Mouse (Mus musculus): Measurements from ENCODE around the gene H2afv.
"Not testable (repeated sequence)": the region's sequence is repeated elsewhere in the genome, so short reads cannot be mapped to it uniquely, and the experiment has no call there.

Gene H2afv

GRCm38 (mm10) chr11:6413264-6413663 is 31.0 kb downstream of the H2afv start:
- DNase-seq = no peak

- DNase-seq = peak; percentile 65
Measured at GRCm38 (mm10) chr11:6411684-6412083, 32.6 kb downstream of the H2afv start.

- DNase-seq = not testable (repeated sequence)
Measured at GRCm38 (mm10) chr11:6410755-6411154, 33.5 kb downstream of the H2afv start.

GRCm38 (mm10) chr11:6410050-6410602 is 34.1 kb downstream of the H2afv start:
- no peak for DNase-seq

DNA sequence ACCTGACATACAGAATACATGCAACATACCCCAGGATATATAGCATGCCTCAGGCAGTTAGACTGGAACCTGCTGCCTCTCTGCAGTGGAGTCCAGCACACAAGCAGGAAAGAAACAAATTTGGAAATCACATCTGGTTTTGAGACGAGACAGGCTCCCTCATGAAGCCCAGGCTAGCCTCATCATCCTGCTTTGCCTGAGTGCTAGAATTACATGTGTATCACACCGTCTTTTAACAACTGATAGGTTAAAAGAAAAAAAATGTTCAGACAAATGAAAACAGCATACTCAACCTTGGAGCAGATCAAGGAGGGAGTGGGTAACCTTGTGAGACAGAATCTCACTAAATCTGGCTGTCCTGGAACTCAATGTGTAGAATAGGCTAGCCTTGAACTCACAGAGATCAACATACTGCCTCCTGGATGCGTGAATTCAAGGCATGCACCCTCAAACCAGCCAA is 37.1 kb downstream of the H2afv start:
- DNase-seq = no peak

- DNase-seq = peak; percentile 57
Measured at GRCm38 (mm10) chr11:6406251-6407161, 37.7 kb downstream of the H2afv start.

DNA sequence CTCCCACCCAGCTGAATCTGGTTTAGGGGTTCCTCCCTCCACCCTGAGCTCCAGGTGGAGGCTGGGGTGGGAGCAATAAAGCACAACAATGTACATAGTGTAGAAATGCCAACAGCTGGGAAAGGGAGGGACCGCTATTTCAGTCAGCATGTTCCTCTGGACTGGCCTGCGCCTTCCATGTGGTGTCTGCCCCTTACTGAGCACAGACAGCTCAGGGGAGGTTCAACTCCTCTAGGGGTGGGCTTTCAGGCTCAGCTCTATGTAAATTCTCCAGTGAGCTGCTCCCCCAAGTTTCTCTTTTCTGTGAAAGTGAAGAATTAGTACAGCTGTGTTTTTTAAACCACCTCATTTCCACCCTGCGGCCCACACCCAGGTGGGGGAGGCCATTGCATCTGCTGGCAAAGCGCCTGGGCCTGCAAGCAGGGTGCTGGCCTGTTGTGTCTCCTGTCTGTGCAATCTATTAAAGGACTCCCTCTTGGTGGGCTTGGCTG is 38.6 kb downstream of the H2afv start:
- DNase-seq = no peak

- DNase-seq = no peak
Measured at GRCm38 (mm10) chr11:6404699-6405566, 39.3 kb downstream of the H2afv start.

DNA sequence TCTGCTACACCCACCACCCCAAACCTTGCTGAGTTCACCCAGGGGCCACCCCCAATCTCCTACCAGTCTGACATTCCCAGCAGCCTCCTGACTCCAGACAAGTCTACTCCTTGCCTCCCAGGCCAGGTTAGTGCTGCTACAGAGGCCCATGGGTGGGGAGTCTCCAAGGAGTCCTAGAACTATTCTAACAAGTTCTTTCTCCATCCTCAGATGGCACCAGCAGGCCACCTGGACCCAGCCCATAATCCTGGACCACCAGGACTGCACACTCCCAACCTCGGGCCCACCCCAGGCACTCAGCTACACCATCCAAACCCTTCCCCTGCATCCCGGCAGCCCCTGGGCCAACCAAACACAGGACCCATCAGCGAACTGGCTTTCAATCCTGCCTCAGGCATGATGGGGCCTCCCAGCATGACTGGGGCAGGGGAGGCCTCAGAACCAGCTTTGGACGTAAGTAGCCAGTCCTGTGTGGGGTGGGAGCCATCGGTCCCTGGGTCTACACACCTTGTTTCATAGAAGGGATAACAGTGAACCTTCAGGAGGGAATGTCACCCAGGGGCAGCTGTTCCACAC is 40.3 kb downstream of the H2afv start:
- DNase-seq = no peak

- no peak for DNase-seq
Measured at GRCm38 (mm10) chr11:6402515-6403510, 41.4 kb downstream of the H2afv start.

GRCm38 (mm10) chr11:6398141-6398540 is 46.1 kb downstream of the H2afv start:
- no peak for DNase-seq

- DNase-seq = no peak
Measured at GRCm38 (mm10) chr11:6395565-6395964, 48.7 kb downstream of the H2afv start.

DNA sequence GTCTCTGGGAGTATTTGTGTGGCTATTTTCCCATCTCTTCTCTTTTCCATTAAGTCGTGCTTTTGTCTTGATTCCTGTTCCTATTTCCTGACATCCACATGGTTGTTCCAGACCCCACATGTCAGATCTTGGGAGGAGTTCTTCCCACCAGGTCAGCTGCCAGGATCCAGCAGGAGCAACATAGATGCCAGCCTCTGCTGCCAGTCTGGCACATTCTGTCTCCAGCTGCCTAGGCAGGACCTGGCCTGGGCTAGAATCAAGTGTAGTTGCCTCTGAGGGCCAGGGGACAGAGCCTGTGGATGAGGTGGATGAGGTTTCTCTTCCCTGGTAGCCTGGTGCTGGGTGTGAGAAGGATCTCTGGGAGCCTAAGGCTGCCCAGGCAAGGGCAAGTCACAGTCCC is 50.4 kb downstream of the H2afv start:
- DNase-seq = no peak

DNA sequence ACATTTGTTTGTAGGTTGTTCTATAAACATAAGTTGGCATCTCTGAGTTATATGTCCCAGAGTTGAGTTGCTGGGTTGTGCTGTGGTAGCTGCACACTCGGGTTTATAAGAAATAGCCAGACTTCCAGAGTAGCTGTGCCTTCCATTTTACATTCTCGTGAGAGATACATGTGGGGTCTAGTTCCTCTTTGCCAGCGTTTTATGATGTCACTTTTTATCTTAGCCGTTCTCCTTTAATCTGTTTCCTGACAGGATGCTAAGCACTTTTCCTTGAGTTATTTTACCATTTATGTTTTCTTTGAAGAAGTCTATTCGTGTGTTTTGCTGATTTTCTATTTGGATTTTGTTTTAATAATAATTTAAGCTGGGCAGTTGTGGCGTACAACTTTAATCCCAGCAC is 51.4 kb downstream of the H2afv start:
- no peak for DNase-seq

GRCm38 (mm10) chr11:6391516-6392276 is 52.5 kb downstream of the H2afv start:
- no peak for DNase-seq

- no peak for DNase-seq
Measured at GRCm38 (mm10) chr11:6390376-6391053, 53.7 kb downstream of the H2afv start.

- no peak for DNase-seq
Measured at GRCm38 (mm10) chr11:6389483-6389921, 54.7 kb downstream of the H2afv start.

DNA sequence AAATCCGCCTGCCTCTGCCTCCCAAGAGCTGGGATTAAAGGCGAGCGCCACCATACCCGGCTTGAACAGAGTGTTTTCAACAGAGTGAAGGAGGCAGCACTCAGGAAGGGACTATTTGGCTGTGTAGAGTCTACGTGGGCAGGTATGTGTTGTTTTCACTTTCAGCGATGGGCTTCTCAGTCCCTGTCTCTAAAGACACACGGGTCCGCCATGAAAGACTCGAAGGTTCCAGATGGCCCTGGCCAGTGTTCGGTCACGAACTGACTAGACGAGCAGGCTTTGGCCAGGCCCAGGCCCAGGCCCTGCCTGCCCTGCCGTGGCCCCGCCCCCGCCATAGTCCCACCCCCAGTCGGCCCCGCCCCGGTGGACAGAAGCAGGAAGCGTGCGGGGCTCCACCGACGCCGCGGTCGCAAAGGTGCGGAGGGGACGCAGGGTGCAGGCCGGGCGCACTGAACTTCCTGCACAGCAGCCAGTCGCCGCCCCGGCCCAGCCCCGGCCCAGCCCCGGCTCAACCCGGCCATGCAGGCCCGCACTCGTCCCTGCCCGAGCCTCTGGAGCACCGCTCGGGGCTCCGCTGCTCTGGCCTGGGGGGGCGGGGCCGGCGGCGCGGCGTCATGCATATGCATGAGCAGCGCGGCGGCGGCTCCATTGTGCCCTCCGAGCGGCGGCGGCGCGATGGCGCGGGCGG is 55.4 kb downstream of the H2afv start, which contains the start of gene Zmiz2:
Gene Zmiz2, plus strand, starts transcription at position 349 of the 688 bp plus-strand sequence.
- DNase-seq = peak; percentile 96

DNA sequence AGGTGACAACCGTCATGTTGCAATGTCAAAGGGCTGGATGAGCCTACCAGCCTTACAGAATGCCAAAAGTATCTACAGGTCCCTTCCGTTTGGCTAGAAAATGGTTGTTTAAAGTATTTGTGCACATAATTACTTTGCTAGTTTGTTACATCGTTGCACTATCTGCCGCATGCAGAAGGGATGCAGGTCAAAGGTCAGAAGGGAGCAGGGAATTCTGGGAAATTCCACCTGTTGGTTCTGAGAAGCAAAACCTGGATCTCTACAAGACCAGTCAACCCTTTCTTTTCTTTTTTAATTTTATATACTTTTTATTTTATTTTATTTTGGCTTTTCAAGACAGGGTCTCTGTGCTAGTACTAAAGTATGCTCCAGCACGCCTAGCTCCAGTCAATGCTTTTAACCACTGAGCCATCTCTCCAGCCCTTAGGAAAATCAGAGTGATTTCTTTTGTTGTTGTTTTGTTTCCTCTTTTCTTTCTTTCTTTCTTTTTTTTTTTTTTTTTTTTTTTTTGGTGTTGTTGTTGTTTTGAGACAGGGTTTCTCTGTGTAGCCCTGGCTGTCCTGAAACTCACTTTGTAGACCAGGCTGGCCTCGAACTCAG is 56.0 kb downstream of the H2afv start:
- DNase-seq = no peak

All from right cerebral cortex, postnatal 25 days (tissue).